31 mouse cellular contexts compared by ENCODE assay signal in the genomic region with DNA sequence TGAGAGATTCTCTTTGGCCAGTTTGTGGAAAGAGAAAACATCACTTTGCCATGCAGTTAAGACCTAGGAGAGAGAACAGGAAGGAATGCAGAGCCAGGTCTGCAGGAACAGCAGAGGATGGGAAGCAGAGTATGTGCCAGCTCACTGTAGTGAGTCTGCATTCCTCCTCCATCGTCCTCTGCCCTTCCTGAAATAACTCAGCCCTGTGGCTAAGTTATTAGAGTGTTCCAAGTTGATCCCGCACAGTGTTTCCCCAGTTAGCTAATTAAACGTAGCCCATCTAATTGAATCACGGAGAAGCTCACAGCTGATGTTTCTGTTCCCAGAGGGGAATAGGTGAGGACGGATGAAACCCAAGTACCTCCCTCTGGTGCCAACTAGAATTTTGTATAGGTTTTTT.
DNase-seq lines count a peak whose midpoint lies in the region; ATAC-seq lines count a peak whose summit lies in the region.
"Had no signal": no experiment of that assay in that cellular context is flagged by ENCODE, and none has a peak within 500 bp of the region (broad histone marks: within the 10 kb centered on the region; RNA-seq: fewer than 3 reads in every experiment).

No protein-coding gene starts in this region.

- no peak overlapping the region for H3K4me3 ChIP-seq in hindbrain, embryonic 12.5 days
- no peak overlapping the region for H3K4me3 ChIP-seq in hindbrain, embryonic 10.5 days
- no peak overlapping the region for H3K4me3 ChIP-seq in neural tube, embryonic 12.5 days
- no peak overlapping the region for H3K4me3 ChIP-seq in hindbrain, embryonic 15.5 days
- H3K4me3 ChIP-seq: embryonic facial prominence, embryonic 12.5 days; forebrain, embryonic 10.5 days; kidney, embryonic 15.5 days; liver, embryonic 13.5 days; midbrain, embryonic 15.5 days; myocyte had no signal

- DNase-seq in hindbrain, embryonic 10.5 days (ENCODE audit: low spot score) = no peak
- no peak for DNase-seq in neural tube, embryonic 10.5 days (ENCODE audit: extremely low spot score, low spot score)
- DNase-seq in heart, postnatal 4 days = no peak
- no peak for DNase-seq in layer of hippocampus, postnatal 10 days (ENCODE audit: low spot score in 2 of 2)
- DNase-seq: adrenal gland, postnatal 25 days; B cell, adult 2 months; cerebellum, adult 8-10 months; cerebellum, postnatal 36 days; forebrain, postnatal 0 days; gastrocnemius, postnatal 14 days; heart, postnatal 14 days; kidney, adult 18-20 months; kidney, postnatal 36 days; layer of hippocampus, postnatal 36 days; left cerebral cortex, postnatal 4 days; liver, embryonic 13.5 days; lung, adult 2 months; lung, postnatal 10 days; retina, postnatal 1 day; spleen, adult 18-20 months; thymus, postnatal 14 days had no signal

- H3K4me2 ChIP-seq in hindbrain, embryonic 12.5 days (replicated peaks) = no peak overlapping the region
- no peak overlapping the region for H3K4me2 ChIP-seq in neural tube, embryonic 12.5 days (replicated peaks)
- no peak overlapping the region for H3K4me2 ChIP-seq in hindbrain, embryonic 15.5 days
- H3K4me2 ChIP-seq: embryonic facial prominence, embryonic 12.5 days; kidney, embryonic 15.5 days; liver, embryonic 13.5 days; midbrain, embryonic 15.5 days had no signal

- no peaks in the 10 kb centered on the region for H3K9me3 ChIP-seq in hindbrain, embryonic 12.5 days (replicated peaks)
- H3K9me3 ChIP-seq in hindbrain, embryonic 10.5 days = no peaks in the 10 kb centered on the region
- no peaks in the 10 kb centered on the region for H3K9me3 ChIP-seq in neural tube, embryonic 12.5 days
- H3K9me3 ChIP-seq in hindbrain, embryonic 15.5 days = no peaks in the 10 kb centered on the region
- H3K9me3 ChIP-seq: embryonic facial prominence, embryonic 12.5 days; forebrain, embryonic 10.5 days; kidney, embryonic 15.5 days; liver, embryonic 13.5 days; midbrain, embryonic 15.5 days had no signal

- no peaks in the 10 kb centered on the region for H3K27me3 ChIP-seq in hindbrain, embryonic 12.5 days
- no peaks in the 10 kb centered on the region for H3K27me3 ChIP-seq in hindbrain, embryonic 10.5 days (ENCODE audit: insufficient read depth, poor library complexity, severe bottlenecking)
- no peaks in the 10 kb centered on the region for H3K27me3 ChIP-seq in neural tube, embryonic 12.5 days (replicated peaks)
- H3K27me3 ChIP-seq in hindbrain, embryonic 15.5 days = no peaks in the 10 kb centered on the region
- H3K27me3 ChIP-seq: embryonic facial prominence, embryonic 12.5 days; kidney, embryonic 15.5 days; liver, embryonic 13.5 days; midbrain, embryonic 15.5 days had no signal

- no peak overlapping the region for H3K9ac ChIP-seq in hindbrain, embryonic 12.5 days
- no peak overlapping the region for H3K9ac ChIP-seq in neural tube, embryonic 12.5 days
- no peak overlapping the region for H3K9ac ChIP-seq in hindbrain, embryonic 15.5 days
- H3K9ac ChIP-seq: embryonic facial prominence, embryonic 12.5 days; forebrain, postnatal 0 days; kidney, embryonic 15.5 days; liver, embryonic 13.5 days; midbrain, embryonic 15.5 days had no signal

- WGBS in hindbrain, embryonic 12.5 days = 42% methylated on average over 5 of the region's 5 CpGs
- whole genome bisulfite sequencing in hindbrain, embryonic 10.5 days = 66% methylated on average over 5 of the region's 5 CpGs
- 63% methylated on average over 5 of the region's 5 CpGs for WGBS in neural tube, embryonic 12.5 days
- WGBS in hindbrain, embryonic 15.5 days = 38% methylated on average over 5 of the region's 5 CpGs

- H3K36me3 ChIP-seq in hindbrain, embryonic 12.5 days = no peaks in the 10 kb centered on the region
- H3K36me3 ChIP-seq in hindbrain, embryonic 10.5 days = no peaks in the 10 kb centered on the region
- H3K36me3 ChIP-seq in neural tube, embryonic 12.5 days = no peaks in the 10 kb centered on the region
- H3K36me3 ChIP-seq in hindbrain, embryonic 15.5 days = no peaks in the 10 kb centered on the region
- H3K36me3 ChIP-seq: embryonic facial prominence, embryonic 12.5 days; forebrain, embryonic 10.5 days; kidney, embryonic 15.5 days; liver, embryonic 13.5 days; midbrain, embryonic 15.5 days had no signal

- H3K27ac ChIP-seq in hindbrain, embryonic 12.5 days = no peak overlapping the region
- H3K27ac ChIP-seq in hindbrain, embryonic 10.5 days = no peak overlapping the region
- H3K27ac ChIP-seq in neural tube, embryonic 12.5 days = no peak overlapping the region
- H3K27ac ChIP-seq in hindbrain, embryonic 15.5 days (replicated peaks) = peak overlapping the region; percentile 63; the same call in 1 of the 2 replicates
- H3K27ac ChIP-seq: embryonic facial prominence, embryonic 12.5 days; forebrain, embryonic 10.5 days; kidney, embryonic 15.5 days; liver, embryonic 13.5 days; macrophage; midbrain, embryonic 15.5 days had no signal

- peaks cover 2% of the 10 kb centered on the region; the same call in 1 of the 2 replicates for H3K4me1 ChIP-seq in hindbrain, embryonic 12.5 days
- H3K4me1 ChIP-seq in hindbrain, embryonic 10.5 days (replicated peaks) = 0 out of 2 replicates have a peak, but pooled peaks cover 2% of the 10 kb centered on the region
- no peaks in the 10 kb centered on the region for H3K4me1 ChIP-seq in neural tube, embryonic 12.5 days
- H3K4me1 ChIP-seq in hindbrain, embryonic 15.5 days (replicated peaks) = peaks cover 6% of the 10 kb centered on the region; the same call in 1 of the 2 replicates
- H3K4me1 ChIP-seq: embryonic facial prominence, embryonic 12.5 days; forebrain, embryonic 10.5 days; liver, embryonic 13.5 days; midbrain, embryonic 15.5 days had no signal

- 0 out of 2 replicates have a peak, but pooled peaks have one; percentile 29 for ATAC-seq in hindbrain, embryonic 12.5 days (ENCODE audit: low FRiP score)
- 0 out of 2 replicates have a peak, but pooled peaks have one; percentile 17 for ATAC-seq in neural tube, embryonic 12.5 days (ENCODE audit: low FRiP score, low read depth)
- ATAC-seq in hindbrain, embryonic 15.5 days (ENCODE audit: low FRiP score, low read depth) = peak; percentile 63; the same call in 1 of the 2 replicates
- ATAC-seq: forebrain, postnatal 0 days; inflammation-experienced regulatory T-cells, adult 6 months; midbrain, embryonic 15.5 days had no signal
